Mouse (Mus musculus): ENCODE data around the gene Haus8.

- TF ChIP-seq CTCF (IDR thresholded peaks at IDR 0.05; ENCODE audit: low read depth, low read length), result no peak
- no peak for TF ChIP-seq POLR2A (IDR thresholded peaks at IDR 0.05; ENCODE audit: insufficient read depth, low read length)
Measured at GRCm38 (mm10) chr8:71291351-71291750, 18.6 kb upstream of the Haus8 start.

Data from ES-Bruce4 (cell line).